Mouse (Mus musculus): Measurements from ENCODE around the gene Tpm3. TPM values are rescaled to one million over a fixed set of nuclear protein-coding genes. Genes with fewer than 3 reads are reported as not detected.
"Not testable (repeated sequence)": the region's sequence is repeated elsewhere in the genome, so short reads cannot be mapped to it uniquely, and the experiment has no call there.

The Tpm3 gene
- polyA plus RNA-seq, 1 experiment from 2014 or later: 373 TPM

DNA sequence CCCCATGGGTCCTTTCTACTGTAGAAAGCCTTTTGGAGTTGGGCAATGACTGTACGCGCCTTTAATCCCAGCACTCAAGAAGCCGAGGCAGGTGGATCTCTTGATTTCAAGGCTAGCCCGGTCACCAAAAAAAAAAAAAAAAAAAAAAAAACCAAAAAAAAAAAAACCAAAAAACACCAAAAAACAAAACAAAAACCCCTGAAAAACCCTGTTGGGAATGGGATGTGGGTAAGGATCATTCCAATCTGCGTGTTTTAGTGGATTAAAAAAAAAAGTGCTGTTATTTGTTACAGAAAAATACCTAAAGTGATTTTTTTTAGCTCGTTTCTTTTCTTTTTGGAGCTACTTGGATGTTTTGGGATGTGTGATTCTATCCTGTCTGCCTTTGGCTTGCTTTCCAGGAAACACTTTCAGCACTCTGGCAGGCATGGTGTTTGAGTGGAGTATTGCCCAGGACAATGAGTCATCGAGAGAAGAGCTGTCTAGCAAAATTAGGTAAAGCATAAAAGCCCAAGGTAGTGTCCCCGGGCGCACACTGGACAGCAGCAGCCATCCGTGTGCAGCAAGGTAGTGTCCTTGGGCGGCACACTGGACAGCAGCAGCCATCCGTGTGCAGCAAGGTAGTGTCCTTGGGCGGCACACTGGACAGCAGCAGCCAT lies 45.8 kb downstream of the Tpm3 start:
- H3K27ac ChIP-seq (replicated peaks): no peak overlapping the region
- H3K9ac ChIP-seq: no peak overlapping the region
- 94% methylated on average over 13 of the region's 13 CpGs for WGBS
- H3K36me3 ChIP-seq: no peaks in the 10 kb centered on the region
- no peaks in the 10 kb centered on the region for H3K27me3 ChIP-seq
- H3K4me3 ChIP-seq: no peak overlapping the region
- no peak overlapping the region for H3K4me2 ChIP-seq
- no peaks in the 10 kb centered on the region for H3K9me3 ChIP-seq
- no peaks in the 10 kb centered on the region for H3K4me1 ChIP-seq (replicated peaks)
- ATAC-seq (ENCODE audit: low read depth): no peak

DNA sequence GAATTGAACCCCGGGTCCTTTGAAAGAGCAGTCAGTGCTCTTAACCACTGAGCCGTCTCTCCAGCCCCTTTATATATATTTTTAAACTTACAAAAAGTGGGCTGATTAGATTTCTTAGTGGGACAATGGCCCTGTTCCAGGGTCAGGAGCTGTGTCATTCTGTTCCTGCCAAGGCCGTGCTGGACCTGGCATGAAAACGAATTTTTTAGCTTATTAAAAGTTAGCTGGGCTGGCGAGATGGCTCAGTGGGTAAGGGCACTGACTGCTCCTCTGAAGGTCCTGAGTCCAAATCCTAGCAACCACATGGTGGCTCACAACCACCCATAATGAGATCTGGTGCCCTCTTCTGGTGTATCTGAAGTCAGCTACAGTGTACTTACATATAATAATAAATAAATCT lies 49.6 kb downstream of the Tpm3 start:
- H3K4me3 ChIP-seq; H3K4me1 ChIP-seq (replicated peaks); H3K27me3 ChIP-seq; ATAC-seq (ENCODE audit: low read depth); H3K36me3 ChIP-seq; H3K27ac ChIP-seq (replicated peaks); H3K4me2 ChIP-seq; H3K9me3 ChIP-seq; H3K9ac ChIP-seq: not testable (repeated sequence)
- WGBS: 83% methylated on average over 5 of the region's 5 CpGs

DNA sequence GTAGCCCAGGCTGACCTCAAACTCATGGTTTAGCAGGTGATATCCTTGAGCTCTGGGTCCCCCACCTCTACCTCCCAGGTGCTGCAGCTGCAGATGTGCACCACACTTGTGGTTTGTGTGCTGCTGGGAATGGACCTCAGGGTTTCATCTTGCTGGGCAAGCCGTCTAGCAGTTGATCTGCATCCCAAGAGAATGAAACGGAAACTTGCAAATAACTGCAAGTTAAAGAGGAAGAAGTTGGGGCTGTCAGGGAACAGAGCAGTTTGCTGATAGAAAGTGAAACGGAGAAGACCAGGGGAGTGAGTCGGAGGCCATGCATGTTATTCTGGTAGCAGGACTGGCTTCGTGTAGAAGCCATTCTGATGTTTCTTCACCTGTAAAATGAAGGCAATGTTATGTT lies 53.3 kb downstream of the Tpm3 start:
- Histone ChIP-seq H3K27me3 (no peaks in the 10 kb centered on the region), H3K9me3 (no peaks in the 10 kb centered on the region), H3K4me2 (no peak overlapping the region), H3K4me3 (no peak overlapping the region), H3K36me3 (no peaks in the 10 kb centered on the region), H3K27ac (replicated peaks) (no peak overlapping the region), H3K9ac (no peak overlapping the region), H3K4me1 (replicated peaks) (no peaks in the 10 kb centered on the region)
- ATAC-seq (ENCODE audit: low read depth): no peak
- WGBS: 83% methylated on average over 5 of the region's 5 CpGs

DNA sequence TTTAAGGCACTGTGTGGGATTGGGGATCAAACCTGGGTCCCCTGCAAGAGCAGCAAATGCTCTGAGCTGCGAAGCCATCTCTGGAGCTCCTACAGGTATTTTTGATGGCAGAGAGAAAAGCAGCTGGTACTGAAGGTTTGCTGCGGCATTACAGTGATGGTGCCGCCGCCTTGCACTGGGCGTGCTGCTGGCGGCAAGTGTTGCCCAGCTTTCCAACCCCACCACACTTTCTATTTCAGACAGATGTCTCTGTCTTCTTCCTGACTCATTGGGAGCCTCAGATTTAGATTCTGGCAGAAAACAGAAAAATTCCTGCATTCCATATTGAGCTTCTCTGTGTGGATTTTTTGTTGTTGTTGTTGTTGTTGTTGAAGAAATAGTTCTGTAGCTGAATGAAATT lies 55.4 kb downstream of the Tpm3 start:
- Histone ChIP-seq H3K4me2 (no peak overlapping the region), H3K27ac (replicated peaks) (no peak overlapping the region), H3K9me3 (no peaks in the 10 kb centered on the region), H3K4me3 (no peak overlapping the region), H3K9ac (no peak overlapping the region), H3K4me1 (replicated peaks) (no peaks in the 10 kb centered on the region), H3K27me3 (no peaks in the 10 kb centered on the region), H3K36me3 (no peaks in the 10 kb centered on the region)
- WGBS: 98% methylated on average over 6 of the region's 6 CpGs
- ATAC-seq (ENCODE audit: low read depth): no peak

DNA sequence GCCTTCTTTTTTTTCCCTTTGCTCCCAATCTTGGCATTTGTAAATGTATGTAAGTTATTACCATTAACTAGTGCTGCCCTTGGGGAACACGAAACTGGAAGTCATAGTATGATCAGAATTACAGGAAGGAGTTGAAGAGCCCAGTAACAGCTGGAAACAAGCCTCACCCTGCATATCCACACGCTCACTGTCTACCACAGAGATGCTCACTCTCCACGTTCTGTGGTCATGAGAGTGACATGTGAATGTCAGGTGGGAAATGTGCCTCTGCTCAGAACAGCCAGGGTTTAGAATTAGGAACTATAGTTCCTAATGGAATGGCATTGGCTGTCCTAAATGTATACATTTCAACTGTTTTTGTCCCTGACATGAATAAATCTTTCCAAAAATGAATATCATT lies 60.3 kb downstream of the Tpm3 start:
- H3K27me3 ChIP-seq: no peaks in the 10 kb centered on the region
- no peak for ATAC-seq (ENCODE audit: low read depth)
- no peaks in the 10 kb centered on the region for H3K36me3 ChIP-seq
- H3K4me2 ChIP-seq: no peak overlapping the region
- H3K9ac ChIP-seq: no peak overlapping the region
- no peaks in the 10 kb centered on the region for H3K4me1 ChIP-seq (replicated peaks)
- H3K4me3 ChIP-seq: no peak overlapping the region
- no peaks in the 10 kb centered on the region for H3K9me3 ChIP-seq
- 80% methylated on average over 3 of the region's 3 CpGs for WGBS
- H3K27ac ChIP-seq (replicated peaks): no peak overlapping the region

DNA sequence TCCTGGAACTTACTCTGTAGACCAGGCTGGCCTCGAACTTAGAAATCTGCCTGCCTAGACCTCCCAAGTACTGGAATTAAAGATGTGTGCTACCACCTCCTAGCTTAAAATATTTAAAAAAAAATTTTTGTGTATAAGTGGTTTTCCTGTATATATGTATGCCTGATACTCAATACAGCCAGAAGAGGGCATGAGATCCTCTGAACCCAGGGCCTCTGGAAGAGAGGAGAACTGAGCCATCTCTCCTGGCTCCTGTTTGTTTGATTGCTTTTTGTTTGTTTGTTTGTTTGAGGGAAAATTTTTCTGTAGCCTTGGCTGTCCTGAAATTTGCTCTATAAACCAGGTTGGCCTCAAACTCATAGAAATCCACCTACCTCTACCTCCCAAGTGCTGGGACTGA lies 60.9 kb downstream of the Tpm3 start:
- Histone ChIP-seq H3K9me3 (no peaks in the 10 kb centered on the region), H3K4me1 (replicated peaks) (no peaks in the 10 kb centered on the region), H3K9ac (no peak overlapping the region), H3K27me3 (no peaks in the 10 kb centered on the region), H3K4me2 (no peak overlapping the region), H3K4me3 (no peak overlapping the region), H3K36me3 (no peaks in the 10 kb centered on the region), H3K27ac (replicated peaks) (no peak overlapping the region)
- no peak for ATAC-seq (ENCODE audit: low read depth)
- WGBS: 95% methylated on average over 1 of the region's 1 CpGs

DNA sequence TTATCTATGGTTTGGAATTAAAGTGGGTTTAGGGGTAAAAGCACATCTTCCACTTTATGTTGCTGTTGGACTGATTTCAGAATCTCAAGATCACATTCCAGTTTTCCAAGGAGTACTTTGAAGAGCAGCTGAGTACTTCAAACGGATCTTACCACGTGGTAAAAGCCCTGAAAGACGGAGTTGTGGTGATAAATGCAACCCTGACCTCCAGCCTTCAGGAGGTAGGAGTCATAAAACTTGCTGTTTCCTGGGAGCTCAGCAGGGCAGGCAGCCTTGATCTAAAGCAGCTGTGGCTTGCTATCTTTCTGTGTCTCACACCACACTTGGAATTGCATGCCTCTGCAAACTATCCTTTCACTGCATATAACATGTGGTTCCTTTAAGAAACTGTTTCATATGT lies 62.0 kb downstream of the Tpm3 start:
- no peaks in the 10 kb centered on the region for H3K36me3 ChIP-seq
- no peak for ATAC-seq (ENCODE audit: low read depth)
- WGBS: 33% methylated on average over 3 of the region's 3 CpGs
- no peak overlapping the region for H3K9ac ChIP-seq
- no peak overlapping the region for H3K4me3 ChIP-seq
- no peak overlapping the region for H3K27ac ChIP-seq (replicated peaks)
- no peak overlapping the region for H3K4me2 ChIP-seq
- no peaks in the 10 kb centered on the region for H3K4me1 ChIP-seq (replicated peaks)
- no peaks in the 10 kb centered on the region for H3K27me3 ChIP-seq
- no peaks in the 10 kb centered on the region for H3K9me3 ChIP-seq

DNA sequence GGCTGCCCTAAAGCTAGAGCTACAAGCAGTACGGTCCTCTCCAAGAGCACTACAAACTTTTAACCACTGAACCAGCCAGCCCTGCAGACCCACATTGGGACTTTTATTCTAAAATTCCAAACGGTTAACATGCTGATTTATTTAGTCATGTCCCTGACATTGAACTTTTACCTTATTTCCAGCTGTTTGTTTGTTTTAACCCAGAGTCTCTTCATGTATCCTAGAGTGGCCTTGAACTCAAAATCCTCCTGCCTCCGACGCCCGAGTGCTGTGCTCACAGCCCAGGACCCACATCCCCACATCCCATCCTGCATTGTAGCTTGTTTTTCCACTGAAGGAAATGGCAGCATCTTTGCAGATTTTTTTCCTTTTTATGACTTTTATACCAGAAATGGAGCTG lies 62.5 kb downstream of the Tpm3 start:
- WGBS: 85% methylated on average over 5 of the region's 5 CpGs
- no peaks in the 10 kb centered on the region for H3K36me3 ChIP-seq
- no peak overlapping the region for H3K4me2 ChIP-seq
- no peak for ATAC-seq (ENCODE audit: low read depth)
- no peak overlapping the region for H3K27ac ChIP-seq (replicated peaks)
- H3K9ac ChIP-seq: no peak overlapping the region
- H3K4me3 ChIP-seq: no peak overlapping the region
- H3K4me1 ChIP-seq (replicated peaks): no peaks in the 10 kb centered on the region
- H3K9me3 ChIP-seq: no peaks in the 10 kb centered on the region
- H3K27me3 ChIP-seq: no peaks in the 10 kb centered on the region

DNA sequence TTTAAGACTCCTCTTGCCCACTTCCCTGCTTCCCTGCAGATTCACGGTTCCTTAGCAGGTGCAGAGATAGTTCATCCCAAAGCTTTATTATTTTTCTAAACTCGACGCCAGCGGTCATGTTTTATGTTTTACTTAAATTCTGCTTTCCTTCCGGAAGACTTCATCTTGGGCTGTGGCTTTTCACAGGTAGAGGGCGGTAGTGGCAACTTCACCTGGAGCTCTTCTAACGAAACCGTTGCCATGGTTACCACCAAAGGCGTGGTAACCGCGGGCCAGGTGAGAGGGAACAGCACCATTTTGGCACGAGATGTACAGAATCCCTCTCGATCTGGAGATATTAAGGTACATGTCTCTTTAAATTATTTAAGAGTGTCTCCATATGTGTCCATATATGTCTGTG lies 64.2 kb downstream of the Tpm3 start:
- Histone ChIP-seq H3K9ac (no peak overlapping the region), H3K27ac (replicated peaks) (no peak overlapping the region), H3K9me3 (no peaks in the 10 kb centered on the region), H3K4me2 (no peak overlapping the region), H3K36me3 (no peaks in the 10 kb centered on the region), H3K27me3 (no peaks in the 10 kb centered on the region), H3K4me1 (replicated peaks) (no peaks in the 10 kb centered on the region), H3K4me3 (no peak overlapping the region)
- 38% methylated on average over 13 of the region's 13 CpGs for WGBS
- ATAC-seq (ENCODE audit: low read depth): no peak

DNA sequence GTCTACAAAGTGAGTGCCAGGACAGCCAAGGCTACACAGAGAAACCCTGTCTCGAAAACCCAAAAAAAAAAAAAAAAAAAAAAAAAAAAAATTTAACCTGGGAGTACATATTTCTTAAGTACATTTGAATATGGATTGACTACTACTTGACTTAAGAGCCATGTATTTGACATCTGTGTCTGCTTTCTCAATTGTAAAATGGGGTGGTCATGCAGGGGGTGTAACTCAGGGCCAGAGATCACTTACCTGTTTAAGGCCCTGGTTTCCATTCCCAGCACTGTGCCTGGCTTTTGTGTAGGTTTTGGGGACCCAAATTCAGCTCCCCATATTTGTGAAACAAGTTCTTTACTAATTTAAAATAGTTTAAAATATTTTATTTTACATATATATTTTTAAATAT lies 65.2 kb downstream of the Tpm3 start:
- Histone ChIP-seq H3K9me3 (no peaks in the 10 kb centered on the region), H3K4me2 (no peak overlapping the region), H3K4me3 (no peak overlapping the region), H3K4me1 (replicated peaks) (no peaks in the 10 kb centered on the region), H3K9ac (no peak overlapping the region), H3K27me3 (no peaks in the 10 kb centered on the region), H3K36me3 (no peaks in the 10 kb centered on the region), H3K27ac (replicated peaks) (no peak overlapping the region)
- WGBS: no CpG with 5 or more reads among the region's 1 CpGs
- ATAC-seq (ENCODE audit: low read depth): no peak

DNA sequence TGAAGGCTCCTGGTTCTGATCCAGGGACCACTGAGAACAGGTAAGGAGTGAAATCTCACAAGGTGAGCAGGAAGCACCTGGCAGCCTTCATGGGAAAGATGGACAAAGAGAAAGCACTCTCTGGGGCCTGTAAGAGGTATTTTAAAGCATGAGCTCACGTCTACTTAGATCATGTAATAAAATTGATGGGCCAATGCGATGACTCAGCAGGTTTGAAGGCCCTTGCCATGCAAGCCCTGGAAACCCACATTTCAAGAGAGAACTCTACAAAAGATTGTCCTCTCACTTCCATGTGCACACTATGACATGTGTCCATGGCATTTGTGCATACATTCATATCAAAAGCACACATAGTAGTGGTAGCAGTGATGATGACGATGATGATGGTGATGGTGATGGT lies 67.5 kb downstream of the Tpm3 start:
- H3K4me3 ChIP-seq: no peak overlapping the region
- no peaks in the 10 kb centered on the region for H3K36me3 ChIP-seq
- WGBS: 83% methylated on average over 3 of the region's 3 CpGs
- no peak overlapping the region for H3K27ac ChIP-seq (replicated peaks)
- H3K9me3 ChIP-seq: no peaks in the 10 kb centered on the region
- H3K4me2 ChIP-seq: no peak overlapping the region
- ATAC-seq (ENCODE audit: low read depth): no peak
- H3K27me3 ChIP-seq: no peaks in the 10 kb centered on the region
- no peaks in the 10 kb centered on the region for H3K4me1 ChIP-seq (replicated peaks)
- no peak overlapping the region for H3K9ac ChIP-seq

DNA sequence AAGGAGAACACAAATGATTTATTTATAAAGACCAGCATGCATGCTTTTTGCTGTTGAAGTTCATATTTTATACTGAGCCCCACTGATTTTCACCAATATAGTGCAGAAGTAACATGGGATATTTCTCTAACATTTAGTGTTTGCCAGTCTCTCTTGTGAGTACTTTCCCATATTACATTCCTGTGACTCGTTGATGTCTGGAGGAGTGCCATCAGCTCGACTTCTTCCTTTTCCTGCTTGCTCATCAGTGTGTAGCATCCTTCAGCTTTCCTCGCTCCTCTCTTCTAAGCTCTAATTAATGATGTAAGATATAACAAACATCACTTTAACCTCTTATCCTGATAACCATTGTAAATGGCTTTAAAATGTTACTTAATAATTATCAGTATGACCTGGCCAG lies 73.0 kb downstream of the Tpm3 start:
- Histone ChIP-seq H3K4me3 (no peak overlapping the region), H3K9me3 (no peaks in the 10 kb centered on the region), H3K4me2 (no peak overlapping the region), H3K36me3 (no peaks in the 10 kb centered on the region), H3K9ac (no peak overlapping the region), H3K27ac (replicated peaks) (no peak overlapping the region), H3K4me1 (replicated peaks) (no peaks in the 10 kb centered on the region), H3K27me3 (no peaks in the 10 kb centered on the region)
- ATAC-seq (ENCODE audit: low read depth): no peak
- 74% methylated on average over 3 of the region's 3 CpGs for WGBS

DNA sequence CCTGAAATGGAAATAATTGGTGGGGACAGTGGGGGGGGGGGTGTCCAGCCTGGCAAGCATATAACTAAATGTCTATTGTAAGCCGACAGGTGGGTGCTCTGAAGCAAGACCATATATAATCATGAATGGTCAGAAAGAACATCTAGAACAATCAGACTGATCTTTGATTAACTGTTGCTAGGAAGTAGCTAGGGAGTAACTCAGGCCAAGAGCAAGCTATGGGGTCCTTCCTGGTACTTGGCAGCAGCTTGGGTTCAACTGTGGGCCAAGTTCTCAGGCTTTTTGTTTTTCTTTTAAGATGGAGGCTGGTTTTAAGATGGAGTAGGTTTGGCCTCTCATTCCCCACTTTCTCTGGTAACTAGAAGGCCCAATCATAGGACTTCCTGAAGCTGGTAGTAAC lies 74.2 kb downstream of the Tpm3 start:
- Histone ChIP-seq H3K36me3 (no peaks in the 10 kb centered on the region), H3K27me3 (no peaks in the 10 kb centered on the region), H3K4me3 (no peak overlapping the region), H3K4me1 (replicated peaks) (no peaks in the 10 kb centered on the region), H3K27ac (replicated peaks) (no peak overlapping the region), H3K9ac (no peak overlapping the region), H3K4me2 (no peak overlapping the region), H3K9me3 (no peaks in the 10 kb centered on the region)
- peak; percentile 50; the same call in 1 of the 2 replicates for ATAC-seq (ENCODE audit: low read depth)
- WGBS: 38% methylated on average over 1 of the region's 1 CpGs
